Mouse (Mus musculus) embryonic fibroblast, embryonic 13.5 days (primary cell): Measurements from ENCODE around the gene Plac8. TPM values are rescaled to one million over a fixed set of nuclear protein-coding genes. Genes with fewer than 3 reads are reported as not detected.
A peak's percentile ranks its signal among the peaks of the same experiment; 100 is the strongest.

ENCODE experiments used
- H3K27ac ChIP-seq: 2 replicates; pipeline ENCODE4 v1.5.1; 2012; ENCODE audit warnings: low read length, control low read depth, inconsistent platforms; ENCODE audit not compliant: insufficient read depth
- H3K4me1 ChIP-seq: 2 replicates; pipeline ENCODE4 v1.6.1; 2011; ENCODE audit warnings: low read length; ENCODE audit not compliant: control insufficient read depth, insufficient read depth
- H3K4me3 ChIP-seq: 2 replicates; pipeline ENCODE4 v1.5.1; 2011; ENCODE audit warnings: mild to moderate bottlenecking, control low read depth, low read length; ENCODE audit not compliant: insufficient read depth
- CTCF ChIP-seq: IDR thresholded peaks from 2 replicates; pipeline ENCODE4 v1.5.1; 2011; ENCODE audit warnings: mild to moderate bottlenecking, control low read depth, low read length, moderate library complexity, borderline replicate concordance; ENCODE audit not compliant: insufficient read depth
- POLR2A ChIP-seq: IDR thresholded peaks from 2 replicates; pipeline ENCODE4 v1.6.1; 2011; ENCODE audit warnings: low read depth, mild to moderate bottlenecking, control low read depth, low read length, moderate library complexity
- polyA plus RNA-seq: library from polyadenylated mRNA; stranded (reverse); fragments of >200 nt; gene quantifications from 2 replicates; pipeline ENCODE4 v1.2.4, GENCODE M21; 2011; ENCODE audit warnings: low read depth; ENCODE audit not compliant: missing spikeins, insufficient read length

Gene Plac8
- polyA plus RNA-seq, 1 experiment: 43.8 TPM

DNA sequence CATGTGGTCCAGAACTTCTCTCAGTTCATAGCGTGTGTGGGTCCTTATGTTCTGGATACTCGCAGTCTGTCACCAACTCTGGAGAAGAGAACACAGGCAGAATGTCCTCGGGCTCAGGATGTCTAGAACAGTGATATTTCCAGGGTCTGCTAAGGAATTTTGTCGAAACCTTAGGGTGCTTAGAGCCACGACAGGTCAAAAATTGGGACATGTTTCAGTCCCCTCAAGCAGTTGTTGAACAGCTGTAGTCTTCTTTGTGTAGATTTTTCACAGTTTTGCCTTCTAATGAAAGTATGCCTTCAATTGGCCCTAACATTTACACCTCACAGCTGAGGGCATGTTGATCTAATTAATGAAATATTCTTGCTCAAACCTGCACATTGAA is 53.0 kb downstream of the Plac8 start:
- peak overlapping the region; percentile 82 for H3K4me3 ChIP-seq
- no peak for TF ChIP-seq CTCF
- no peak for TF ChIP-seq POLR2A
- H3K27ac ChIP-seq: peak overlapping the region; percentile 47; the same call in 1 of the 2 replicates
- peaks cover 2% of the 10 kb centered on the region; the same call in 1 of the 2 replicates for H3K4me1 ChIP-seq

DNA sequence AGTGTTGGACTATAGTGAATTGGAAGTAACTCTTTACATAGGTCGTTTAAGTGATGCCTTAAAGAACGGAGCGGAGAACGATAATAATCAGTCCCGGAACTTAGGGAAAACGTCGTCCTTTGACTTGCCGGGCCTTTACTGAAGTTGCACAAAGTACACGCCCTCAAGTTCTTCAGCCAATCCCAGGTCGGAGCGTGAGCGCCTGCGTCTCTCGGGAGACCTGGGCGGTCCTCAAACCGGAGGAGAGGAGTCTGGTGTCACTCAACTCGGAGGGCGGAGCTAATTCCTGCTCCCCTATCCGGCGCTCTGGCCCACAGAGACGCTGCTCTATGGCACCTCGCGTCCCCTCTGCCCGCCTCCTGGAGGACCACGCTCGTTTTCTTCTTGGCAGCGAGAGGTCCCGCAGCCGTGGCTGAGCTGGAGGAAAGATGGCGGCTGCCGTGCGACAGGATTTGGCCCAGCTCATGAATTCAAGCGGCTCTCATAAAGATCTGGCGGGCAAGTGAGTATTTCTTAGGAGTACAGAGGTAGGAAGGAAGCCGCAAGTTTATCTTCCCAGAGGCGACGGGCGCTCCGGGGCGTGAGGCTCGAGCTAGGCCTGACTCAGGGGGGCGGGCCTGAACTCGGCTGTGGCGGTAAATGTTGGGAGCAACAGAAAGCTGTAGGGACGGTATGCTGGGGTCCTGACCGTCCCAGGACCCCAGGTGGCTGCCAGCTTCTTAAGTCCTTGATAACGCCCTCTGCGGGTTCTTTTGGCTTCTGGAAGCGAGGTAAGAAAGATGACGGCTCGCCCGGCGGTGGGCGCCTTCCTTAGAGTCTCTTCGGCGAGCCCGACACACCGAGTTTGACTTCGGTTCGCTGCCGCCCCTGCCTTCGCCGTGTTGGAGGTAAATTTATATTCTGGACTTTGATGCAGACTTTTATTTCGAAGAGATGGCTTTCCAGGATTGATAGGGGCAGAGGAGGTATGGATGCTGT is 53.7 kb downstream of the Plac8 start, which contains the start of gene Cops4:
Cops4 (plus strand) TSS at position 261 of the 978 bp plus-strand sequence.
- H3K4me1 ChIP-seq: peaks cover 2% of the 10 kb centered on the region; the same call in 1 of the 2 replicates
- H3K4me3 ChIP-seq: peak within 1 kb of the TSS; percentile 82
- TF ChIP-seq POLR2A (peak; percentile 69), CTCF (no peak)
- peak within 1 kb of the TSS; percentile 47 for H3K27ac ChIP-seq

DNA sequence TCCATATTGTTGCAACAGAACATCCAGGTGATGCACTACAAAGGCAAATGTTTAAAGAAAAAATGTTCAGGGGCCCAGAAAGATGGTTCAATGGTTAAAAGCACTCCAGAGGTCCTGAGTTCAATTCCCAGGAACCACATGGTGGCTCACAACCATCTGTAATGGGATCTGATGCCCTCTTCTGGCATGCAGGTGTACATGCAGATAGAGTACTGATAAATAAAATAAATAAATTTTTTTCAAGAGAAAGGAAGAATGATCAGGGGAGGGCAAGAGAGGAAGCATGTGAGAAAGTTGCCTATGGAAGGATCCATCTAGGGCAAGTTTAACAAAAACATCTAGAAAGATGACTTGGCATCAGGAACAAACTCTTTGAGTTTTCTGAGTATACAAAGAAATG is 59.5 kb downstream of the Plac8 start:
- no peak overlapping the region for H3K4me3 ChIP-seq
- H3K4me1 ChIP-seq: no peaks in the 10 kb centered on the region
- no peak overlapping the region for H3K27ac ChIP-seq
- TF ChIP-seq CTCF: no peak
- TF ChIP-seq POLR2A: no peak

DNA sequence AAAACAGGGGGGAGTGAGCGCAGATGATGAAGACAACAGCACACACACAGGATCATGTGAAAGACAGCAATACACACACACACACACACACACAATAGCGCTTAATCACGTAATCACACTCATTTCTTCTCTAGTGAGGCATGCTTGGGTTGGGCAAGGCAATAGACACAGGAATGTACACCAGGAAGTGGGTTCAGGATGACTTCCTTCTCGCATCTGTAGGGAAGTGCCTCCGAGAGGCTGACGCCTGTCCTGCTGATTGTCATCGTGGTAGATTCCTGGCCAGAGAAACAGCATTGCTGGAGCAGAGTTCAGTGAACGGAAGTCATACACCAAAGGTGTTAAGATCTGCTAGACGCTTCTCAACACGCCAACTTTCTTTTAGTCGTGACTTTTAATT is 62.8 kb downstream of the Plac8 start:
- Histone ChIP-seq H3K4me1 (no peaks in the 10 kb centered on the region), H3K27ac (no peak overlapping the region), H3K4me3 (no peak overlapping the region)
- TF ChIP-seq CTCF: no peak
- no peak for TF ChIP-seq POLR2A

Other genes starting within 250 kb of the Plac8 start
- 314 and 338 TPM in 2 replicates for gene Sec31a, start 156.0 kb downstream of the Plac8 start, polyA plus RNA-seq
- 19.9 and 23.8 TPM in 2 replicates for gene Lin54, start 71.6 kb downstream of the Plac8 start, polyA plus RNA-seq
- 93.8 and 115 TPM in 2 replicates for gene Cops4, start 53.9 kb downstream of the Plac8 start, polyA plus RNA-seq
- 31.3 and 31.8 TPM in 2 replicates for gene Coq2, start 102.9 kb upstream of the Plac8 start, polyA plus RNA-seq
- 2.8 and 3.2 TPM in 2 replicates for gene Hpse, start 147.5 kb upstream of the Plac8 start, polyA plus RNA-seq
- gene Helq, start 226.4 kb upstream of the Plac8 start, polyA plus RNA-seq: 6.9 and 7.0 TPM in 2 replicates
- 121 and 122 TPM in 2 replicates for gene Mrps18c, start 226.4 kb upstream of the Plac8 start, polyA plus RNA-seq
- gene Abraxas1, start 248.7 kb upstream of the Plac8 start, polyA plus RNA-seq: 12.4 and 15.0 TPM in 2 replicates